Mouse (Mus musculus) kidney, embryonic 16.5 days (tissue): ENCODE measurements around the gene Coasy. TPM values are rescaled to one million over a fixed set of nuclear protein-coding genes. Genes with fewer than 3 reads are reported as not detected.

Experiments used
- ATAC-seq: fragments of 200-750 bp; cut with Nextera tagmentation; 2 replicates; pipeline ENCODE4 v1.8.0; 2017; ENCODE audit warnings: moderate TSS enrichment; ENCODE audit not compliant: low FRiP score, low TSS enrichment
- H3K27ac ChIP-seq: fragments of 300-500 bp; sonication (generic); 2 replicates; pipeline ENCODE4 v1.5.1; 2014; ENCODE audit warnings: low read length
- H3K27me3 ChIP-seq: fragments of 300-500 bp; sonication (generic); 2 replicates; pipeline ENCODE4 v1.6.1; 2014; ENCODE audit warnings: low read length, control low read depth, mixed read lengths; ENCODE audit not compliant: insufficient read depth
- H3K36me3 ChIP-seq: fragments of 300-500 bp; sonication (generic); 2 replicates; pipeline ENCODE4 v1.6.1; 2014; ENCODE audit warnings: low read length, control low read depth, mixed read lengths; ENCODE audit not compliant: insufficient read depth
- H3K4me1 ChIP-seq: fragments of 300-500 bp; sonication (generic); 2 replicates; pipeline ENCODE4 v1.6.1; 2014; ENCODE audit warnings: low read length, control low read depth, mixed read lengths; ENCODE audit not compliant: insufficient read depth
- H3K4me2 ChIP-seq: fragments of 300-500 bp; sonication (generic); replicated peaks from 2 replicates; pipeline ENCODE4 v1.6.1; 2014; ENCODE audit warnings: low read depth, low read length
- H3K4me3 ChIP-seq: fragments of 300-500 bp; sonication (generic); 2 replicates; pipeline ENCODE4 v1.5.1; 2014; ENCODE audit warnings: mild to moderate bottlenecking, low read length
- H3K9ac ChIP-seq: fragments of 300-500 bp; sonication (generic); replicated peaks from 2 replicates; pipeline ENCODE4 v1.6.1; 2014; ENCODE audit warnings: low read length
- H3K9me3 ChIP-seq: fragments of 300-500 bp; sonication (generic); 2 replicates; pipeline ENCODE4 v1.6.1; 2016; ENCODE audit warnings: low read length, control low read depth
- WGBS: fragments of 180-500 bp; shearing (Covaris S2); extraction: QIAGEN DNeasy Blood & Tissue Kit; methylation state at CpG from one replicate; pipeline ENCODE4 v1.1.7; 2014; 5-methylcytosine and 5-hydroxymethylcytosine counted together
- polyA plus RNA-seq: library from polyadenylated mRNA; unstranded; fragments of >200 nt; fragmentation: Nextera tagmentation; extraction: Ambion mirVana; gene quantifications from 2 replicates; pipeline ENCODE4 v1.2.1, GENCODE M21; 2015

The Coasy gene
- polyA plus RNA-seq, 1 experiment from 2014 or later, result 57.9 TPM

- no peak overlapping the region for H3K9ac ChIP-seq
- H3K4me2 ChIP-seq, result no peak overlapping the region
- no peak overlapping the region for H3K4me3 ChIP-seq
- no peak overlapping the region for H3K27ac ChIP-seq
- peaks cover 7% of the 10 kb centered on the region; the same call in 1 of the 2 replicates for H3K36me3 ChIP-seq
- H3K27me3 ChIP-seq, result no peaks in the 10 kb centered on the region
- no peaks in the 10 kb centered on the region for H3K9me3 ChIP-seq
- H3K4me1 ChIP-seq, result no peaks in the 10 kb centered on the region
- no peak for ATAC-seq
- 85% methylated on average over 4 of the region's 4 CpGs for WGBS
Observed at GRCm38 (mm10) chr11:101109351-101109750, 27.0 kb downstream of the Coasy start.

GRCm38 (mm10) chr11:101110708-101111107 is 28.3 kb downstream of the Coasy start:
- 49% methylated on average over 5 of the region's 5 CpGs for WGBS

GRCm38 (mm10) chr11:101111178-101111577 is 28.8 kb downstream of the Coasy start:
- Histone ChIP-seq H3K9me3 (no peaks in the 10 kb centered on the region), H3K27ac (no peak overlapping the region), H3K27me3 (no peaks in the 10 kb centered on the region), H3K4me2 (no peak overlapping the region), H3K4me1 (peaks cover 8% of the 10 kb centered on the region; the same call in 1 of the 2 replicates), H3K36me3 (no peaks in the 10 kb centered on the region), H3K4me3 (no peak overlapping the region), H3K9ac (no peak overlapping the region)
- 87% methylated on average over 4 of the region's 4 CpGs for WGBS
- no peak for ATAC-seq

More at GRCm38 (mm10) chr11:101110708-101111107, 28.3 kb downstream of the Coasy start:
- no peaks in the 10 kb centered on the region for H3K27me3 ChIP-seq
- H3K9me3 ChIP-seq, result no peaks in the 10 kb centered on the region
- no peak overlapping the region for H3K27ac ChIP-seq
- H3K4me2 ChIP-seq, result no peak overlapping the region
- no peaks in the 10 kb centered on the region for H3K36me3 ChIP-seq
- H3K4me3 ChIP-seq, result no peak overlapping the region
- H3K4me1 ChIP-seq, result peaks cover 4% of the 10 kb centered on the region; the same call in 1 of the 2 replicates
- no peak overlapping the region for H3K9ac ChIP-seq
- no peak for ATAC-seq

GRCm38 (mm10) chr11:101112186-101112585 is 29.8 kb downstream of the Coasy start:
- Histone ChIP-seq H3K9ac (no peak overlapping the region), H3K4me1 (peaks cover 14% of the 10 kb centered on the region; the same call in 1 of the 2 replicates), H3K9me3 (no peaks in the 10 kb centered on the region), H3K4me3 (no peak overlapping the region), H3K27ac (no peak overlapping the region), H3K4me2 (no peak overlapping the region), H3K27me3 (no peaks in the 10 kb centered on the region), H3K36me3 (no peaks in the 10 kb centered on the region)
- ATAC-seq, result no peak
- 86% methylated on average over 3 of the region's 3 CpGs for WGBS

GRCm38 (mm10) chr11:101115564-101115963 is 33.2 kb downstream of the Coasy start:
- peak overlapping the region; percentile 65 for H3K27ac ChIP-seq
- H3K9me3 ChIP-seq, result no peaks in the 10 kb centered on the region
- H3K36me3 ChIP-seq, result no peaks in the 10 kb centered on the region
- H3K4me3 ChIP-seq, result no peak overlapping the region
- H3K9ac ChIP-seq, result no peak overlapping the region
- H3K4me2 ChIP-seq, result no peak overlapping the region
- no peak for ATAC-seq
- H3K4me1 ChIP-seq, result peaks cover 31% of the 10 kb centered on the region
- whole genome bisulfite sequencing, result 43% methylated on average over 2 of the region's 2 CpGs
- H3K27me3 ChIP-seq, result no peaks in the 10 kb centered on the region

GRCm38 (mm10) chr11:101118105-101118504 is 35.7 kb downstream of the Coasy start:
- no peak for ATAC-seq
- Histone ChIP-seq H3K36me3 (peaks cover 7% of the 10 kb centered on the region; the same call in 1 of the 2 replicates), H3K27me3 (no peaks in the 10 kb centered on the region), H3K4me3 (peak overlapping the region; percentile 96), H3K4me2 (peak overlapping the region; percentile 87), H3K27ac (no peak overlapping the region; the same call in 1 of the 2 replicates), H3K9me3 (no peaks in the 10 kb centered on the region), H3K9ac (peak overlapping the region; percentile 94), H3K4me1 (peaks cover 41% of the 10 kb centered on the region)
- 27% methylated on average over 4 of the region's 4 CpGs for WGBS

GRCm38 (mm10) chr11:101119131-101119760 is 36.9 kb downstream of the Coasy start:
- Histone ChIP-seq H3K36me3 (peaks cover 16% of the 10 kb centered on the region; the same call in 1 of the 2 replicates), H3K4me2 (peak overlapping the region; percentile 87), H3K9me3 (no peaks in the 10 kb centered on the region), H3K9ac (peak overlapping the region; percentile 94), H3K27ac (peak overlapping the region; percentile 92), H3K4me1 (peaks cover 41% of the 10 kb centered on the region), H3K4me3 (peak overlapping the region; percentile 96), H3K27me3 (no peaks in the 10 kb centered on the region)
- WGBS, result under 1% methylated on average over 39 of the region's 39 CpGs
- ATAC-seq, result peak; percentile 79; the same call in 1 of the 2 replicates

- Histone ChIP-seq H3K27me3 (no peaks in the 10 kb centered on the region), H3K36me3 (peaks cover 16% of the 10 kb centered on the region; the same call in 1 of the 2 replicates), H3K4me3 (peak within 1 kb of the TSS; percentile 96), H3K9ac (peak within 1 kb of the TSS; percentile 94), H3K27ac (peak within 1 kb of the TSS; percentile 93), H3K4me1 (peaks cover 41% of the 10 kb centered on the region), H3K4me2 (peak within 1 kb of the TSS; percentile 95), H3K9me3 (no peaks in the 10 kb centered on the region)
- ATAC-seq, result peak; percentile 96
- WGBS, result under 1% methylated on average over 61 of the region's 61 CpGs
Observed at GRCm38 (mm10) chr11:101119761-101120544, 37.6 kb downstream of the Coasy start, which contains the start of the genes Retreg3 and Tubg1. TSS of gene Retreg3 (minus strand) at chr11:101119893. TSS of gene Tubg1 (plus strand) at chr11:101119938.

GRCm38 (mm10) chr11:101120545-101121188 is 38.3 kb downstream of the Coasy start:
- H3K4me1 ChIP-seq, result peaks cover 38% of the 10 kb centered on the region
- no peaks in the 10 kb centered on the region for H3K9me3 ChIP-seq
- no peaks in the 10 kb centered on the region for H3K27me3 ChIP-seq
- 19% methylated on average over 19 of the region's 19 CpGs for WGBS
- H3K4me2 ChIP-seq, result peak overlapping the region; percentile 95
- ATAC-seq, result no peak
- peak overlapping the region; percentile 93 for H3K27ac ChIP-seq
- peak overlapping the region; percentile 81 for H3K9ac ChIP-seq
- peak overlapping the region; percentile 96 for H3K4me3 ChIP-seq
- peaks cover 17% of the 10 kb centered on the region; the same call in 1 of the 2 replicates for H3K36me3 ChIP-seq
